Mouse (Mus musculus): Measurements from ENCODE around the gene Prkca. TPM values are rescaled to one million over a fixed set of nuclear protein-coding genes. Genes with fewer than 3 reads are reported as not detected.
A peak's percentile ranks its signal among the peaks of the same experiment; 100 is the strongest.

Prkca gene
- polyA plus RNA-seq, 1 experiment = 42.3 TPM

DNA sequence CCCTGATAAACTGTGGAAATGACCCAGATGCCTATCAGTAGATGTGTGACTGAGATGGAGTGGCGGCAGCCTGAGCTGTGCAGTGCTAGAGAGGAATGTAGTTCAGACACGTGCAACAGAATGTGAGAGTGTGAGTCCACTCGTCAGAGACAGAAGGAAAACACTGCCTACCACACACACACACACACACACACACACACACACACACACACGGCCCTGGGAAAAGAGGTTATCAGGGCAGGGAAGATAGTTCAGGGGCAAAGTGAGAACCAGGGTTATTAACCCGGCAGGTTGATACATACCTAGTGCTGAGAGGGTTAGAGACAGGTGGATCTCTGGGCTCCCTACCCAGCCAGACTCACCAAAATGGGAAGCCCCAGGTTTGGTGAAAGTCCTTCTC lies 145.1 kb downstream of the Prkca start:
- no peak overlapping the region for H3K4me3 ChIP-seq (ENCODE audit: insufficient read depth, low read length)
- no peak overlapping the region for H3K27ac ChIP-seq (ENCODE audit: insufficient read depth, low read length)
- TF ChIP-seq CTCF (IDR thresholded peaks at IDR 0.05; ENCODE audit: extremely low read depth, insufficient read depth, low read length) (no peak), POLR2A (IDR thresholded peaks at IDR 0.05; ENCODE audit: extremely low read depth, insufficient read depth, low read length) (no peak)
- peaks cover 3% of the 10 kb centered on the region for H3K4me1 ChIP-seq (ENCODE audit: control insufficient read depth, insufficient read depth, low read length)

GRCm38 (mm10) chr11:108197427-108198218 lies 146.1 kb downstream of the Prkca start:
- Histone ChIP-seq H3K4me3 (ENCODE audit: insufficient read depth, low read length) (no peak overlapping the region), H3K27ac (ENCODE audit: insufficient read depth, low read length) (no peak overlapping the region), H3K4me1 (ENCODE audit: control insufficient read depth, insufficient read depth, low read length) (peaks cover 3% of the 10 kb centered on the region)
- no peak for TF ChIP-seq POLR2A (IDR thresholded peaks at IDR 0.05; ENCODE audit: extremely low read depth, insufficient read depth, low read length)
- no peak for TF ChIP-seq CTCF (IDR thresholded peaks at IDR 0.05; ENCODE audit: extremely low read depth, insufficient read depth, low read length)

DNA sequence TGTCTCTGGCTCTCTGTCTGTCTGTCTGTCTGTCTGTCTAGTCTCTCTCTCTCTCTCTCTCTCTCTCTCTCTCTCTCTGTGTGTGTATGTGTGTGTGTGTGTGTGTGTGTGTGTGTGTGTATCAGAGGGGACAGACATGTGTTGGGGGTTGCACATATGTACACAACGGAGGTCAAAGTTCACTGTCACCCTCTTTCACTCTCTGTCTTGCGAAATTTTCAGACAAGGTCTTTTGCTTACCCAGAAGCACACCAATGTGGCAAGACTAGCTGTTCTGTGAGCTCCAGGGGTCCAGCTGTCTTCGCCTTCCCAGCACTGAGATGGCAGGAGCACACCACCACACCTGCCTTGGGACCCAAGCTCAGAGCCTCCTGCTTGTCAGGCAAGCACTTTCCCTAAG lies 146.9 kb downstream of the Prkca start:
- Histone ChIP-seq H3K27ac (ENCODE audit: insufficient read depth, low read length) (no peak overlapping the region), H3K4me3 (ENCODE audit: insufficient read depth, low read length) (no peak overlapping the region), H3K4me1 (ENCODE audit: control insufficient read depth, insufficient read depth, low read length) (peaks cover 3% of the 10 kb centered on the region)
- TF ChIP-seq POLR2A (IDR thresholded peaks at IDR 0.05; ENCODE audit: extremely low read depth, insufficient read depth, low read length) = no peak
- TF ChIP-seq CTCF (IDR thresholded peaks at IDR 0.05; ENCODE audit: extremely low read depth, insufficient read depth, low read length) = no peak

DNA sequence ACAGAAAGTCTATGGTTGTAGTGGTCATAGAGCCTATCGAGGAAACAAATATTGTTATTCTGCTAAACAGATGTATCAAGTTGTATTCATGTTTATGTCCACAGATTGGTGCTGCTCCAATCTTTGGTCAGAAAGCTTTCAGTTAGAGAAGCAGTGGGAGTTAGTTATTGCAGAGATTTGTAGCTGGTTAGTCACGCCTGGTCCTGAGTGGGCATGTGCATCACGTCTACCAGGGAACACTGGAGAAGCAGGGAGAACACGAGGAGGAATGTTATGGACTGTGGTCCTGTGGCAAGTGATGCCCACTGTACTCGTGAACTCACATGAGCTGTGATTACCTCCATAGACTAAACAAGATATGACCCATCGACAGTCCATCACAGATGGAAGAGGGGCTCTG lies 153.4 kb downstream of the Prkca start:
- Histone ChIP-seq H3K27ac (ENCODE audit: insufficient read depth, low read length) (no peak overlapping the region), H3K4me3 (ENCODE audit: insufficient read depth, low read length) (no peak overlapping the region), H3K4me1 (ENCODE audit: control insufficient read depth, insufficient read depth, low read length) (peaks cover 4% of the 10 kb centered on the region)
- TF ChIP-seq POLR2A (IDR thresholded peaks at IDR 0.05; ENCODE audit: extremely low read depth, insufficient read depth, low read length) = no peak
- no peak for TF ChIP-seq CTCF (IDR thresholded peaks at IDR 0.05; ENCODE audit: extremely low read depth, insufficient read depth, low read length)

DNA sequence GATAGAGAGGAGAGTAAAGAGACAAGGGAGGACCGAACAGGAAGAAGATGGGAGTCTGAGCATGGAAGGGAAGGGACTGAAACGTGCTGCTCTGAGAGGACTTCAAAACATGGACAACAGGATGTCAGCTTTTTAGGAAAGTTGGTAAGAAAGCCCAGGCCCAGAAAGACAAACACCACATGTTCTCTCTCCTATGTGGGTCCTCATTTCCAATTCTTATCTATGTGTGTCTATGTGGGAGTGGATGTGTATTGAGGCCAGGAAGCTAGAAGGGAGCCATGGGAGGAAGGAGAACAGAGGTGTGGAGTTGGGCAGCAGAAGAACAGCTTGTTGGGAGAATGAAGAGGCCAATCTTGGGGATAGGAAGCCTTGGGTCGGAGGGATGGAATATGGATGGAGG lies 154.4 kb downstream of the Prkca start:
- H3K27ac ChIP-seq (ENCODE audit: insufficient read depth, low read length) = no peak overlapping the region
- TF ChIP-seq CTCF (IDR thresholded peaks at IDR 0.05; ENCODE audit: extremely low read depth, insufficient read depth, low read length) = no peak
- TF ChIP-seq POLR2A (IDR thresholded peaks at IDR 0.05; ENCODE audit: extremely low read depth, insufficient read depth, low read length) = no peak
- H3K4me3 ChIP-seq (ENCODE audit: insufficient read depth, low read length) = no peak overlapping the region
- peaks cover 4% of the 10 kb centered on the region for H3K4me1 ChIP-seq (ENCODE audit: control insufficient read depth, insufficient read depth, low read length)

DNA sequence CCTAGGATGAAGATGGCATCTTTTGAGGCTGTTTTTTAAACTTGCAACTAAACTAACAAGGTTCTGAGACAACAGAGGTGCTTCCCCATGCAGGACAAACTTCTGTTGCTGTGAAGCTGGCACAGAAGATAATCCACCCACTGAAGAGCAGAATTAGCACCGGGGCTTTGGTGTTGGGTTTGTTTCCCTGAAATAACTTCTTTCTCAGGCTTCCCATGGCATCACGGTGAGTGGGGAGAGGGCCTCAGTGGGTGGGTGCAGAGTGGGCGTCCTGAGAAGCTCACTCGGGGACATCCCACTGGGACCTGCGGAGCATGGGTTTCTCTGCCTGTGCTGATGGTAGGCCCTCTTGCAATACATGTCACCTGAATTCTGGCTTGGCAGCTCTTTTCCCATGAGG lies 161.3 kb downstream of the Prkca start:
- no peak overlapping the region for H3K4me3 ChIP-seq (ENCODE audit: insufficient read depth, low read length)
- no peak overlapping the region for H3K27ac ChIP-seq (ENCODE audit: insufficient read depth, low read length)
- TF ChIP-seq CTCF (IDR thresholded peaks at IDR 0.05; ENCODE audit: extremely low read depth, insufficient read depth, low read length) (no peak), POLR2A (IDR thresholded peaks at IDR 0.05; ENCODE audit: extremely low read depth, insufficient read depth, low read length) (no peak)
- H3K4me1 ChIP-seq (ENCODE audit: control insufficient read depth, insufficient read depth, low read length) = peaks cover 8% of the 10 kb centered on the region

GRCm38 (mm10) chr11:108181012-108181713 lies 162.6 kb downstream of the Prkca start:
- peak overlapping the region; percentile 43; the same call in 1 of the 2 replicates for H3K27ac ChIP-seq (ENCODE audit: insufficient read depth, low read length)
- no peak for TF ChIP-seq CTCF (IDR thresholded peaks at IDR 0.05; ENCODE audit: extremely low read depth, insufficient read depth, low read length)
- no peak for TF ChIP-seq POLR2A (IDR thresholded peaks at IDR 0.05; ENCODE audit: extremely low read depth, insufficient read depth, low read length)
- H3K4me3 ChIP-seq (ENCODE audit: insufficient read depth, low read length) = no peak overlapping the region
- H3K4me1 ChIP-seq (ENCODE audit: control insufficient read depth, insufficient read depth, low read length) = peaks cover 13% of the 10 kb centered on the region

DNA sequence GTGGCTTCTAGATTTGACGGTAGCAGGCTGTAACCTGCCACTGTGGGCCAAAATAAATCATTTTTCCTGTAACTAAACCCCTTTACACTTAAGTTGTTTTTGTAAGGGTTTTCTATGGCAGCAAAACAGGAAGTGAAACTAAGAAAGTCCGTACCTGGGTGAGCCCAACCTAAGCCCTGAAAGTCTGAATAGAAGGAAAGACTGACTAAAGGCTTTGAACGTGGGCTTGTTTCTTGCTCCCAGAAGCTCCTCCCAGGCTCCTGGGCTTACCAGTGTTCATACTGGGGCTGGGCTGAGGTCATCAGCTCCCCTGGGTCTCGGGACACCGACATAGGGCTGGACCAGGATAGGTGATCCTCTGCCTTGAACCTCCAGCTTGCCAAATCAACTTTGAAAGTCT lies 164.9 kb downstream of the Prkca start:
- no peak overlapping the region for H3K27ac ChIP-seq (ENCODE audit: insufficient read depth, low read length)
- H3K4me1 ChIP-seq (ENCODE audit: control insufficient read depth, insufficient read depth, low read length) = peaks cover 13% of the 10 kb centered on the region
- TF ChIP-seq CTCF (IDR thresholded peaks at IDR 0.05; ENCODE audit: extremely low read depth, insufficient read depth, low read length) (no peak), POLR2A (IDR thresholded peaks at IDR 0.05; ENCODE audit: extremely low read depth, insufficient read depth, low read length) (no peak)
- H3K4me3 ChIP-seq (ENCODE audit: insufficient read depth, low read length) = no peak overlapping the region

DNA sequence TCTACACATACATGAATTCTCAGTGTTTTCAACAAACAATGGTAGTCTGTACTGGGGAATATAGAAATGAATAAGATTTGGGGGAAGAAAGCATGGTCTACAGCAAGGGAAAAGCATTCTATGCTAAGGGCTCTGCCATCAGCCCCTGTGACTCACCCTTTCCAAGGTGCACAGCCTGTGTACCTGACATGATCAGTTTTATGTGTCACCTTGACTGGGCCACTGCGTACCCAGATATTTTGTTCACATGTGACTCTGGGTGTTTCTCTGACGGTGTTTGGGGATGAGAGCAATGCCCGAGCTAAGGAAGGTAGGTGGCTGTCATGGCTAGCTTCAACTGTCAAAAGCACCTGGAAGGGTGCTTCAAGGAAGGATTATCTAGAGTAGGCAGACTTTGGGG lies 165.5 kb downstream of the Prkca start:
- no peak for TF ChIP-seq CTCF (IDR thresholded peaks at IDR 0.05; ENCODE audit: extremely low read depth, insufficient read depth, low read length)
- TF ChIP-seq POLR2A (IDR thresholded peaks at IDR 0.05; ENCODE audit: extremely low read depth, insufficient read depth, low read length) = no peak
- Histone ChIP-seq H3K4me1 (ENCODE audit: control insufficient read depth, insufficient read depth, low read length) (peaks cover 13% of the 10 kb centered on the region), H3K27ac (ENCODE audit: insufficient read depth, low read length) (no peak overlapping the region), H3K4me3 (ENCODE audit: insufficient read depth, low read length) (no peak overlapping the region)

GRCm38 (mm10) chr11:108176715-108177114 lies 167.0 kb downstream of the Prkca start:
- Histone ChIP-seq H3K4me3 (ENCODE audit: insufficient read depth, low read length) (no peak overlapping the region), H3K4me1 (ENCODE audit: control insufficient read depth, insufficient read depth, low read length) (peaks cover 11% of the 10 kb centered on the region; the same call in 1 of the 2 replicates), H3K27ac (ENCODE audit: insufficient read depth, low read length) (peak overlapping the region; percentile 62)
- TF ChIP-seq POLR2A (IDR thresholded peaks at IDR 0.05; ENCODE audit: extremely low read depth, insufficient read depth, low read length) (no peak), CTCF (IDR thresholded peaks at IDR 0.05; ENCODE audit: extremely low read depth, insufficient read depth, low read length) (no peak)
